ENCODE assay signal across 13 mouse cellular contexts in genomic region chr5:138912711-138913105, GRCm38 (mm10).
A peak's percentile ranks its signal among the peaks of the same experiment; 100 is the strongest.
DNase-seq lines count a peak whose midpoint lies in the region; ATAC-seq and TF ChIP-seq lines count a peak whose summit lies in the region.
"Had no signal": no experiment of that assay in that cellular context is flagged by ENCODE, and none has a peak within 500 bp of the region (broad histone marks: within the 10 kb centered on the region; RNA-seq: fewer than 3 reads in every experiment).

No protein-coding gene starts in this region.

- H3K27me3 ChIP-seq in hindbrain, embryonic 10.5 days (ENCODE audit: insufficient read depth, poor library complexity, severe bottlenecking) = no peaks in the 10 kb centered on the region
- no peaks in the 10 kb centered on the region for H3K27me3 ChIP-seq in hindbrain, embryonic 16.5 days (replicated peaks; ENCODE audit: control insufficient read depth, insufficient read depth, low read length)
- H3K27me3 ChIP-seq in midbrain, embryonic 13.5 days = no peaks in the 10 kb centered on the region
- no peaks in the 10 kb centered on the region for H3K27me3 ChIP-seq in midbrain, embryonic 10.5 days (ENCODE audit: low read depth, poor library complexity, severe bottlenecking)
- H3K27me3 ChIP-seq in forebrain, embryonic 13.5 days = 0 out of 2 replicates have a peak, but pooled peaks cover 2% of the 10 kb centered on the region
- no peaks in the 10 kb centered on the region for H3K27me3 ChIP-seq in midbrain, postnatal 0 days (ENCODE audit: insufficient read depth, low read length)
- H3K27me3 ChIP-seq: embryonic facial prominence, embryonic 13.5 days; stomach, embryonic 15.5 days had no signal

- no peaks in the 10 kb centered on the region for H3K9me3 ChIP-seq in hindbrain, embryonic 10.5 days
- H3K9me3 ChIP-seq in hindbrain, embryonic 16.5 days (ENCODE audit: control insufficient read depth, low read length) = no peaks in the 10 kb centered on the region
- H3K9me3 ChIP-seq in midbrain, embryonic 13.5 days = no peaks in the 10 kb centered on the region
- H3K9me3 ChIP-seq in midbrain, embryonic 10.5 days (replicated peaks) = no peaks in the 10 kb centered on the region
- no peaks in the 10 kb centered on the region for H3K9me3 ChIP-seq in forebrain, embryonic 13.5 days (replicated peaks)
- H3K9me3 ChIP-seq in midbrain, postnatal 0 days (ENCODE audit: low read length) = no peaks in the 10 kb centered on the region
- H3K9me3 ChIP-seq: embryonic facial prominence, embryonic 13.5 days; stomach, embryonic 15.5 days had no signal

- no peak for TF ChIP-seq CTCF in midbrain, postnatal 0 days (IDR thresholded peaks at IDR 0.05)

- no peak overlapping the region for H3K4me3 ChIP-seq in hindbrain, embryonic 10.5 days
- H3K4me3 ChIP-seq in hindbrain, embryonic 16.5 days (ENCODE audit: low read length) = no peak overlapping the region
- H3K4me3 ChIP-seq in midbrain, embryonic 13.5 days (replicated peaks) = no peak overlapping the region
- H3K4me3 ChIP-seq in midbrain, embryonic 10.5 days = no peak overlapping the region
- no peak overlapping the region for H3K4me3 ChIP-seq in forebrain, embryonic 13.5 days
- H3K4me3 ChIP-seq in midbrain, postnatal 0 days (ENCODE audit: low read depth, low read length) = no peak overlapping the region
- H3K4me3 ChIP-seq: embryonic facial prominence, embryonic 13.5 days; stomach, embryonic 15.5 days had no signal

- 78% methylated on average over 7 of the region's 7 CpGs for WGBS in hindbrain, embryonic 10.5 days
- WGBS in hindbrain, embryonic 16.5 days = 31% methylated on average over 7 of the region's 7 CpGs
- 50% methylated on average over 7 of the region's 7 CpGs for WGBS in midbrain, embryonic 13.5 days
- WGBS in midbrain, embryonic 10.5 days = 73% methylated on average over 7 of the region's 7 CpGs
- WGBS in forebrain, embryonic 13.5 days = 38% methylated on average over 7 of the region's 7 CpGs
- WGBS in midbrain, postnatal 0 days = 32% methylated on average over 7 of the region's 7 CpGs

- H3K9ac ChIP-seq in hindbrain, embryonic 16.5 days (ENCODE audit: low read depth, low read length) = no peak overlapping the region
- H3K9ac ChIP-seq in midbrain, embryonic 13.5 days (replicated peaks) = no peak overlapping the region
- H3K9ac ChIP-seq in forebrain, embryonic 13.5 days = no peak overlapping the region
- no peak overlapping the region for H3K9ac ChIP-seq in midbrain, postnatal 0 days (replicated peaks; ENCODE audit: low read length, poor library complexity, severe bottlenecking)
- H3K9ac ChIP-seq: embryonic facial prominence, embryonic 13.5 days; liver, embryonic 14.5 days; stomach, embryonic 15.5 days had no signal

- no peaks in the 10 kb centered on the region for H3K36me3 ChIP-seq in hindbrain, embryonic 10.5 days
- no peaks in the 10 kb centered on the region for H3K36me3 ChIP-seq in hindbrain, embryonic 16.5 days (ENCODE audit: control insufficient read depth, insufficient read depth, low read length)
- no peaks in the 10 kb centered on the region for H3K36me3 ChIP-seq in midbrain, embryonic 13.5 days
- no peaks in the 10 kb centered on the region for H3K36me3 ChIP-seq in midbrain, embryonic 10.5 days
- no peaks in the 10 kb centered on the region for H3K36me3 ChIP-seq in forebrain, embryonic 13.5 days (ENCODE audit: poor library complexity, severe bottlenecking)
- no peaks in the 10 kb centered on the region for H3K36me3 ChIP-seq in midbrain, postnatal 0 days (ENCODE audit: insufficient read depth, low read length)
- H3K36me3 ChIP-seq: embryonic facial prominence, embryonic 13.5 days; stomach, embryonic 15.5 days had no signal

- H3K4me2 ChIP-seq in hindbrain, embryonic 16.5 days (ENCODE audit: low read length) = no peak overlapping the region
- no peak overlapping the region for H3K4me2 ChIP-seq in midbrain, embryonic 13.5 days (replicated peaks)
- no peak overlapping the region for H3K4me2 ChIP-seq in forebrain, embryonic 13.5 days
- H3K4me2 ChIP-seq in midbrain, postnatal 0 days (ENCODE audit: low read depth, low read length, poor library complexity, severe bottlenecking) = no peak overlapping the region
- H3K4me2 ChIP-seq: embryonic facial prominence, embryonic 13.5 days; stomach, embryonic 15.5 days had no signal

- DNase-seq in hindbrain, embryonic 10.5 days (ENCODE audit: low spot score) = no peak
- no peak for DNase-seq in midbrain, embryonic 10.5 days (ENCODE audit: low spot score)
- peak; percentile 40 for DNase-seq in midbrain, postnatal 0 days (ENCODE audit: low spot score)
- DNase-seq in Muller cell, postnatal 12 days (ENCODE audit: inconsistent ontology term) = no peak
- DNase-seq: adrenal gland, adult 2 months; cerebellum, adult 11 months; heart, adult 11 months had no signal

- 0 out of 2 replicates have a peak overlapping the region, but pooled peaks have one; percentile 47 for H3K27ac ChIP-seq in hindbrain, embryonic 10.5 days
- no peak overlapping the region for H3K27ac ChIP-seq in hindbrain, embryonic 16.5 days (ENCODE audit: low read depth, low read length)
- peak overlapping the region; percentile 54; the same call in 1 of the 2 replicates for H3K27ac ChIP-seq in midbrain, embryonic 13.5 days
- H3K27ac ChIP-seq in midbrain, embryonic 10.5 days (replicated peaks) = no peak overlapping the region
- H3K27ac ChIP-seq in forebrain, embryonic 13.5 days = peak overlapping the region; percentile 55
- H3K27ac ChIP-seq in midbrain, postnatal 0 days (ENCODE audit: low read depth, low read length) = no peak overlapping the region
- H3K27ac ChIP-seq: embryonic facial prominence, embryonic 13.5 days; liver, embryonic 14.5 days; stomach, embryonic 15.5 days had no signal

- peaks cover 35% of the 10 kb centered on the region for H3K4me1 ChIP-seq in hindbrain, embryonic 10.5 days (replicated peaks)
- peaks cover 7% of the 10 kb centered on the region for H3K4me1 ChIP-seq in hindbrain, embryonic 16.5 days (ENCODE audit: control insufficient read depth, insufficient read depth, low read depth, low read length)
- peaks cover 31% of the 10 kb centered on the region for H3K4me1 ChIP-seq in midbrain, embryonic 13.5 days (replicated peaks)
- H3K4me1 ChIP-seq in midbrain, embryonic 10.5 days = peaks cover 30% of the 10 kb centered on the region
- peaks cover 36% of the 10 kb centered on the region for H3K4me1 ChIP-seq in forebrain, embryonic 13.5 days
- H3K4me1 ChIP-seq in midbrain, postnatal 0 days (ENCODE audit: insufficient read depth, low read length) = 0 out of 2 replicates have a peak, but pooled peaks cover 3% of the 10 kb centered on the region

- no peak for ATAC-seq in hindbrain, embryonic 16.5 days
- ATAC-seq in midbrain, embryonic 13.5 days = 0 out of 2 replicates have a peak, but pooled peaks have one; percentile 14
- ATAC-seq in forebrain, embryonic 13.5 days = no peak
- ATAC-seq in midbrain, postnatal 0 days (ENCODE audit: low FRiP score) = no peak

Comparison
In these comparisons a context has a peak if more than half of its experiments do, and no peak if none do; other contexts are left out.
1. H3K27ac ChIP-seq: peak in hindbrain, embryonic 10.5 days (single experiment), midbrain, embryonic 13.5 days (single experiment) and forebrain, embryonic 13.5 days (single experiment); none in hindbrain, embryonic 16.5 days (single experiment), midbrain, embryonic 10.5 days (single experiment) and midbrain, postnatal 0 days (single experiment).